11 mouse cellular contexts compared by ENCODE assay signal in genomic region chr6:134060811-134061210, GRCm38 (mm10). TPM values are rescaled to one million over a fixed set of nuclear protein-coding genes. Genes with fewer than 3 reads are reported as not detected.
DNase-seq lines count a peak whose midpoint lies in the region; ATAC-seq and TF ChIP-seq lines count a peak whose summit lies in the region.
"Had no signal": no experiment of that assay in that cellular context is flagged by ENCODE, and none has a peak within 500 bp of the region (broad histone marks: within the 10 kb centered on the region; RNA-seq: fewer than 3 reads in every experiment).

No protein-coding gene starts in this region.

- ATAC-seq in liver, embryonic 16.5 days (ENCODE audit: low read depth), result no peak
- ATAC-seq in liver, postnatal 0 days, result no peak
- no peak for ATAC-seq in erythroblast, adult 5-6 weeks (replicated peaks; ENCODE audit: low FRiP score, poor library complexity, severe bottlenecking)
- ATAC-seq: forebrain, postnatal 0 days had no signal

- DNase-seq in liver, postnatal 0 days, result no peak
- DNase-seq in heart, postnatal 10 days, result peak; percentile 44 to 47
- peak; percentile 38 to 64 for DNase-seq in kidney, postnatal 25 days
- DNase-seq in thymus, postnatal 10 days (ENCODE audit: low spot score in 2 of 2), result no peak
- no peak for DNase-seq in layer of hippocampus, adult 9-10 months (ENCODE audit: low spot score)
- DNase-seq: cerebellum, postnatal 10 days; forebrain, postnatal 0 days; thymus, postnatal 25 days had no signal

- no peak for TF ChIP-seq EP300 in liver, postnatal 0 days (IDR thresholded peaks at IDR 0.05; ENCODE audit: low read depth)

- H3K9ac ChIP-seq in liver, embryonic 16.5 days (ENCODE audit: low read depth, low read length), result no peak overlapping the region
- H3K9ac ChIP-seq in liver, postnatal 0 days (replicated peaks), result no peak overlapping the region
- H3K9ac ChIP-seq: embryonic facial prominence, embryonic 12.5 days; forebrain, postnatal 0 days had no signal

- H3K27me3 ChIP-seq in liver, embryonic 16.5 days (ENCODE audit: control insufficient read depth, insufficient read depth, low read depth, low read length), result no peaks in the 10 kb centered on the region
- no peaks in the 10 kb centered on the region for H3K27me3 ChIP-seq in liver, postnatal 0 days (ENCODE audit: insufficient read depth, low read length)
- H3K27me3 ChIP-seq: embryonic facial prominence, embryonic 12.5 days had no signal

- H3K4me1 ChIP-seq in liver, embryonic 16.5 days (ENCODE audit: control insufficient read depth, low read depth, low read length), result no peaks in the 10 kb centered on the region; the same call in 1 of the 2 replicates
- peaks cover 17% of the 10 kb centered on the region for H3K4me1 ChIP-seq in liver, postnatal 0 days (ENCODE audit: insufficient read depth)

- H3K36me3 ChIP-seq in liver, embryonic 16.5 days (ENCODE audit: control insufficient read depth, insufficient read depth), result no peaks in the 10 kb centered on the region
- 0 out of 2 replicates have a peak, but pooled peaks cover 3% of the 10 kb centered on the region for H3K36me3 ChIP-seq in liver, postnatal 0 days (replicated peaks; ENCODE audit: insufficient read depth, low read length)
- H3K36me3 ChIP-seq: embryonic facial prominence, embryonic 12.5 days had no signal

- no peak for TF ChIP-seq CTCF in liver, postnatal 0 days (IDR thresholded peaks at IDR 0.05; ENCODE audit: low read depth)

- intact Hi-C loops in heart, postnatal 10 days (cut with DNase I), result no loop called here

- no peak overlapping the region for H3K4me2 ChIP-seq in liver, embryonic 16.5 days (ENCODE audit: low read depth, low read length)
- H3K4me2 ChIP-seq in liver, postnatal 0 days (ENCODE audit: low read depth, low read length), result no peak overlapping the region
- H3K4me2 ChIP-seq: embryonic facial prominence, embryonic 12.5 days had no signal

- H3K9me3 ChIP-seq in liver, embryonic 16.5 days (replicated peaks; ENCODE audit: control insufficient read depth, low read length), result no peaks in the 10 kb centered on the region
- no peaks in the 10 kb centered on the region for H3K9me3 ChIP-seq in liver, postnatal 0 days (ENCODE audit: low read length)
- H3K9me3 ChIP-seq: embryonic facial prominence, embryonic 12.5 days had no signal

- no peak overlapping the region for H3K4me3 ChIP-seq in liver, embryonic 16.5 days (ENCODE audit: low read depth, low read length)
- H3K4me3 ChIP-seq in liver, postnatal 0 days (ENCODE audit: low read depth, low read length), result no peak overlapping the region
- H3K4me3 ChIP-seq: embryonic facial prominence, embryonic 12.5 days had no signal

- 50% methylated on average over 12 of the region's 12 CpGs for WGBS in liver, embryonic 16.5 days (ENCODE audit: insufficient replicate concordance)
- WGBS in liver, postnatal 0 days (ENCODE audit: insufficient replicate concordance), result 49% methylated on average over 12 of the region's 12 CpGs

- 0 out of 2 replicates have a peak overlapping the region, but pooled peaks have one; percentile 14 for H3K27ac ChIP-seq in liver, embryonic 16.5 days (ENCODE audit: low read length)
- no peak overlapping the region for H3K27ac ChIP-seq in liver, postnatal 0 days (ENCODE audit: low read depth)
- H3K27ac ChIP-seq: embryonic facial prominence, embryonic 12.5 days had no signal

RNA-seq across cellular contexts. Expression of gene Etv6, which starts 25.3 kb away (rescaled TPM):
- 2.7 and 3.0 TPM in 2 replicates for polyA plus RNA-seq in liver, embryonic 16.5 days (2015; fragmentation: Nextera tagmentation; extraction: Ambion mirVana)
- polyA plus RNA-seq in liver, postnatal 0 days (2015; fragmentation: Nextera tagmentation; extraction: Ambion mirVana), result 2.6 and 2.7 TPM in 2 replicates
- total RNA-seq in heart, postnatal 10 days (2021), result 10 to 100 TPM; 15.5 to 21.9 TPM
- 16.7 and 18.6 TPM in 2 replicates for total RNA-seq in erythroblast, adult 5-6 weeks (2015; ENCODE audit: low replicate concordance)
- 7.4 and 11.1 TPM in 2 replicates for total RNA-seq in erythroblast, adult 5-6 weeks (2017; ENCODE audit: low replicate concordance)

Comparison
In these comparisons a context has a peak if more than half of its experiments do, and no peak if none do; other contexts are left out.
1. DNase-seq: peak in heart, postnatal 10 days (2 of 2) and kidney, postnatal 25 days (2 of 2); none in liver, postnatal 0 days (single experiment), thymus, postnatal 10 days (0 of 2) and layer of hippocampus, adult 9-10 months (single experiment).